Mouse (Mus musculus) right cerebral cortex, postnatal 36 days (tissue): ENCODE measurements around the gene Glp1r.

Experiments used
- DNase-seq, 2 experiments: peaks; one replicate each; pipeline ENCODE4 v3.0.0; 2022; ENCODE audit warnings: low spot score in 2 of 2, mixed read lengths in 1 of 2

Glp1r gene

DNA sequence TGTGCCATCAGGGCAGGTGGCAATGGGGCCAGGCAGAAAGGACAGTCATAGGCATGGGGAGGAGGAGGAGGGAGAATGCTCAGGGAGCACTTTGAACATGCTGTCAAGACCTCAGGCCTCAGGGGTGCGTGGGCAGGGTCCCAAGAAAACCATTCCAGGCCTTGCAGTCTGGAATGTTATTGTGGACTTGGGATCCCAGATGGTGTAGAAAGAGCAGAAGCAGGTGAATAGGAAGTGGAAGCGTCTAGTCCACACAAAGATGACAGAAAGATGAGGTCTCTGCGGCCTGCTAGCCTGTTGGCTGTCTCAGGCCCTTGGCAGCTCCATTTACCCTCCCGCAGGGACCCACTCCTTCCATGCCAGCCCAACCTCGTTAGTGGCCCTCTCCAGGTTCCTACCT is 10.9 kb downstream of the Glp1r start:
- no peak for DNase-seq

DNA sequence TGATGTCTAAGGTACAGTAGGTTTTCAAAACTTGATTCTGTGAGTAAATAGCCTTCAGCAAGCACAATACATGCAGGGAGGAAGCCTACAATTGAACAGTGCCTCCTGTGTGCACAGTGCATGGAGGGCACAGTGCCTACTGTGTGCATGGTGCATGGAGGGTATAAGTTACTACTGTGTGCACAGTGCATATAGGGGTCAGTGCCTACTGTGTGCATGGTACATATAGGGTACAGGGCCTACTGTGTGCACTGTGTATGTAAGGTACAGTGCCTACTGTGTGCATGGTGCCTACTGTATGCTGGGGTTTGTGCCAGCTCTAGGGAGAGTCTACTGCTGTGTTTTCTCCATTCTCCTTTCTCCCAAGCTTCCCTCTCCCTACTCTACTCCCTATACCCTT is 12.6 kb downstream of the Glp1r start:
- DNase-seq: no peak

DNA sequence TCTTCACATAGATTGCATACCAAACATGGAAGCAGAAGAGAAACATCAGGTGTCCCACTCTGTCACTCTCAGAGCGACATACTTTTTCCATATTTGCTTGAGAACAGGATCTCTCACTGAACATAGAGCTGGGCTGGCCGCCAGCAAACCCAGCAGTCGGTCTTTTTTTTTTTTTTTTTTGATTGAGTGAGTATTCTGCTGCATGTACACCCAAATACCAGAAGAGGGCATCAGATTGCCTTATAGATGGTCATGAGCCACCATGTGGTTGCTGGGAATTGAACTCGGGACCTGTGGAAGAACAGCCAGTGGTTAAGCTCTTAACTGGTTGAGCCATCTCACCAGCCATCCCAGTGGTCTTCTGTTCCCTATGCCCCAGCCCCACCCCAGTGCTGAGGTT is 21.9 kb downstream of the Glp1r start:
- DNase-seq: no peak

DNA sequence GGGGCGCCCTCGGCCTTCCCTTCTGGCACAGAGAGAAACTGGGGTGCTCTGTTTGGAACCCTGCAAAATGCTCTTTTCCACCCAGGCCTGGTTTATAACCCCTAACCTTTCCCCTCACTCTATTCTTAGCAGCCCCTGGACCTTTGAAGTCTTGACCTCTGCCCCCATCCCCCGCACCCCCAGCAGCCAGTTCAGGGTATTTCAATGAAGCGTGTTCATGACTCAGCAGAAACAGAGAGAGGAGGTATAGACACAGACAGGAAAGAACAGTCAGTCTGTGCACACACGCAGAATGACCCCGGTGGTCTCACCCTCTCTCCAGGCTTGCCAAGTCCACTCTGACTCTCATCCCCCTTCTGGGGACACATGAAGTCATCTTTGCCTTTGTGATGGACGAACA is 29.2 kb downstream of the Glp1r start:
- DNase-seq: no peak

DNA sequence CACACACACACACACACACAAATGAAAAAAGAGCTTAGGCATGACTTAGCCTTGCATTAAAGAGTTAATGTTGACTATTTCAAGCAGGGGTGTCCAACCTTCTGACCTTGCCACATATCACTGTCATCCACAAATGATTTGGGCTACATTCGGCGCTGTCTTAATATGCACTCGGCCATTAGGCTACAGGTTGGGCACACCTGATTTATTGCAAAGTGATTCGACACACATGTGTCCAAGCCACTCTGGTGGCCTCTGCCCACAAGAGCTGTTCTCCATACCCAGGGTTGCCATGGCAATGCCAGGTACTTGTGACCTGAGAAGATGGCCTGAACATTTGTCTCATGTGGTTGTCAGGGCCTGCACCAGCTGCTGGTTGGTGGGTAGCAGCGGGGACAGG is 31.2 kb downstream of the Glp1r start:
- DNase-seq: no peak

DNA sequence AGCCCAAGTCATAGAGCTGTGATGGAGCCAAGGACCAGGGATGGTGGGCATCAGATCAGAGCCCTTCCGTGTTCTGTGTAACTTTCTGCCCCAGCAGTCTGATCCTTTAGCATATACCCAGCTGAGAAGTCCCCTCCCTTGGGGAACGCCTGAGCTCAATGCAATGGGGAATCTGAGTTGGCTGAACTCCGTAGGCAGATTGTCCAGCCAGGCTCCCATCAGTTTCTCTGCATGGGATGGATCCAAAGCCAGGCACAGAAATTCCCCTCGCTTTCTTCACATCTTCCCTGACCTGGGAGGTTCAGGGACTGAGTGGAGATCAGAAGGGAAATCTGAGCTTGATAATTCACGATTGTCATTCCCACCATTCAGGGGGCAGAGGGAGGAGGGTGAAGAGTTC is 33.7 kb downstream of the Glp1r start:
- no peak for DNase-seq

DNA sequence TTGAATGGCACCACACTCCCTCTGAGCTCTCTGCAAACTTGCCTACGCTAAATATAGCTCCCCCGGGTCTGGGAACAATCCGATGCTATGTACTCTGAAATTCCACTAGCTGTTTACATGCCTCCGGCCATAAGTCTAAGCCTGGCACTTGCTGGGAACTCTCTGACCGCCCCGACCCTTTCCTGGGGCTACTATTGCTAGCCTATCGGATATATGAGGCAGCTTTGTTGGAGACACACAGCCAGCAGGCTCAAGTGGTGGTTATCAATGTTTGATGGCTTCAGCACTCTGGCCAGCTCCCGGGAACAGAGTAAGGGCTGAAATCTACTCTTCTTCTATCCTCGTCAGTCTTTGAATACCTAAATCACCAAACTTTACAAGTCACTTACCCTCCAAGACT is 36.9 kb downstream of the Glp1r start:
- no peak for DNase-seq

DNA sequence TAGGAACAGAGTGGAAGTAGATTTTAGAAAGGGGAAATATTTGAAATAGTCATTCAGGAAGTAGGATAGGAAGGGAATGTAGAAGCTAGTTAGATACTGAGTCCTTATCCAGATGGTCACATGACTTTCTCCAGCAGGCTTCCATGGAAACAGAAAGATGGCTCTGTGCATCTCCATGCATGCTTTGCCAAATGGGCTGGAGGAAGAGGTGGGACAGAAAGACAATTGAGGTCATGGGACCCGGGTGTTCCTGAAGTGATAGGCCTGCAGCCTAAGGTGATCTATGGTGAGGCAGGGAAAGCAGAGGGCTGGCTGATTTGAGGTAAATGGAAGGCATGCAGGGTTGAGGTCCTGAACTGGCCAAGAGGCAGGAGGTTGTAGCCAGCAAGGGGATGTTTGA is 46.8 kb downstream of the Glp1r start:
- no peak for DNase-seq

DNA sequence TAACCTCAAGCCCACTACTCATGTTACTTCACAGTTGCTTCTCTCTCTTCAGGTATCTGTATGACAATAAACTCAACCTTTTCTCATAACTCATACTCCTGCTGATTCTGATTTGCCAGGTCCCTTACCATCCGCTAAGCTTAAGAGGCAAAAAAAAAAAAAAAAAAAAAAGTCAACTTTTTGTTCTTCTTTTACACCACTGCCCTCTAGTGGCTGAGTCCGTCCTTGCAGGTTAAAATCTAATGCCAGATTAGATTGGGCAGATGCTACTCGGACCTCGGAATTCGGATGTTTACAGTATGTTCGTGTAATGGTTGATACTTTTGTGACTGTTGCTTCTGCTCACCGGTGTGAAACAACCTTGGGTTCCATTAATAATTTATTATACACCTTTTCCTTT is 49.2 kb downstream of the Glp1r start:
- DNase-seq: peak in 1 of 2 experiments; percentile 30

DNA sequence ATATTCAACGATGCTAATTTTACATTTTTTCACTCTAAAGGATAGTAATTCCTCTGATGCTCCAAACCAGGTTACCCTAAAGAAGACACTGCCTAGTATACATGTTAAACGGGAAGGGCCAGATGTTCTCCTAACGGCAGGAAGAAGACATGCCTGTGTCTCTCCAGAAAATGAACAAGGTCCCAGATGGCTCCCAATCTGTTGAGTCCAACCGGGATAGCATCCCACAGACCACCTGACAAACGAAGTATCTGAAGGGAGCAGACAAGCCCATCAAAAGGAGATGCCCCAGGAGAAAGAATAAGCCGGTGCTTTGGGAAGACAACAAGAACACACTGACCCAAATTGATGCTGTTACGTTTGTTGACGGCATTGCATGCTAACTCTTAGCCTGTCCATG is 50.0 kb downstream of the Glp1r start:
- no peak for DNase-seq

DNA sequence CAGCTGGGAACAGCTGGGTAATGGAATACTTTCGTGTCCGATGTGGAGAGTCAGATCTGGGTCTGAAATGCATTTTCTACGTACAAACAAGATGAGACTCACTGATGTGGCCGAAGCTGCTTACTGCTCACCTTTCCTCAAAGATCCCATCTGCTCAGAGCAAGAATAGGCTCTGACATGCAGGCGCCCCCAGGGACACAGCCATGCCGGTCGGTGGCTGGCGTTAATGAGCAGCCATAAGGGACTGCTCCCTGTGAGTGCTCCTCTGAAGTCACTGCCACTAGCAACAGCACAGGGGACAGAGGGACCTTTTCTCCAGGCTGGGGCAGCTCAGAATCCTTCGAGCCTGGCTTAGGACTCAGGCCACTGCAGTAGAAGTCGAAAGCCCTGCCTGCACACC is 52.7 kb downstream of the Glp1r start, which contains the start of gene Umodl1:
Umodl1 (plus strand) TSS at position 301 of the 400 bp plus-strand sequence.
- DNase-seq: no peak

DNA sequence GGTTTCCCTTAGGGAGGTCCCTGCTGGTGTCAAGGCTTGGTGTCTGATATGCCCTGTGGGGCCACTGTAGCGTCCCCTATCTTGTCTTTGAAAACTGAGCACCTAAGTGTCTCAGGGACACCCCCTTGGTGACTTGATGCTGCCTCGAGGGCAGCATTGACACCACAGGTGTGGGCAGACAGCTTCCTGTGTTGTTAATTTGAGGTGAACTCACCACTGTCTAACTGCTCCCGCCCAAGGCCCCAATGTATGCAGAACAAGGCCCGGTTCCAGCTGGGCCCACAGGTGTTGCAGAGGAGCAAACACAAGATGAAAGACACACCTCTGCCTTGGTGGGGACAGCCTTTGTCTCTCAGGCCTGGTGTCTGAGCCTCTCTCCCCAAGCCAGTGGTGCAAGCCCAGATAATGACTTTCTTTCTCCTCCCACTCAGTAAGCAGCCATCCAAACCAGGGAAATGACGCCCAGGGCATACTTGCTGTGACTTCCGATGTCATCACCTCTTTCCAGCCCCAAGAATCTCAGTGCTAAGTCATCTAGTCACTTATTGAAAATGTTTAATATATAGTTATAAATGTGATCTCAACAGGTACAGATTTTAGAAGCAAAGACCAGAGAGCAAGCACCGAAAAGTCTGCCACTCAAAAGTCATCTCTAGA is 60.4 kb downstream of the Glp1r start:
- DNase-seq: no peak

DNA sequence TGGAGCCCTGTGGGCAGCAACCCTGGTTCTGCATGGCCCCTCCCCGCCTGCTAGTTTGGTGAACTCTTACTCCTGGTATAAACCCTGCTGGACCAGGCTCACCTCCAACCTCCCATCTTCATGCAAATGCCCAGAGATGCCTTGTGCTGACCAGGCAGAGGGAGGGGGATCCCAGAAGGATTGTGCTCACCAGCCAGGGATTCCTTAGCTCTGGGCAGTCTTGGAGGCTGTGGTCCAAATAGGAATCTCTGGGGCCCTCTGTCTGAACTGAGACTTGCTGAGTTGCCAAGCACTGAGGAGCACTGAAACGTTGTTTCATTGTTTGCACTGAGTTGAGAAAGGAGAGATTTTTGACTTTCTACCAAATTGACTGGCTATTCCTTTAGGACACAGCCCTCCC is 61.3 kb downstream of the Glp1r start:
- DNase-seq: no peak

DNA sequence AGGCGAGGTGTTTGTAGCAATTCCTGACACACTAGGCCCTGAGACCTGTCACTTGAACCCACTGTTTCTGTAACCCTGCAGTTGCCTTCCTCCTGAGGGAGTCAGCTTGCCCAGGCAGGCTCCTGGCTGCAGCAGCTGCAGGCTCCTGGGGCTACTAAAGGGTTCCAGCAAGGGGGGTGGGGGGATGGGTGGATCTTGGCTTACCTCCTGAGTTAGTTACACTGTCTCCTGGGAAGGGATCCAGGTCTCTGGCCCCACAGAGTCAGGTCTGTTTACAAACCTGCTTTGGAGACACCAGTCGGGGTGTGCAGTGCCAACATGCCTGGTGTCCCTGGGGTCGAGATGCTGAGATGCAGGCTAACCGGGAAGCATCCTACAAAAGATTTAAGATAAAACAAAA is 68.4 kb downstream of the Glp1r start:
- DNase-seq: no peak

DNA sequence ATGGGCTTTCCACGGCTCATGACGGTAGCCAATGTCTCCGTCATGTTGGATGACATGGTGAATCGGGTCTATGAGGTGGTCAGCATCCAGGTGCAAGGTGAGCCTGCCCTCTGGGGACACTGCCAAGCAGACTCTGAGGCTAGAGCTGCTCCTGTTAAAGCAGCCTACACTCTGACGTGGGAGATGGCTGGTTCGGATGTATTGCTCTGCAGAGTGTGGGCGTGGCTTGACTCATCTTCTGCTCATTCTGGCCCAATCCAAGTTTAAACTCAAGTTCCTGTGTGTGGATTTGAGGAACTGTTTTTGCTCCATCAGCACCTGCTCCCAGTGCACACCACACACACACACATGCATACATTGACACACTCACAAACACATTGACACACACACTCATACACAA is 70.3 kb downstream of the Glp1r start:
- DNase-seq: peak; percentile 60 to 71

DNA sequence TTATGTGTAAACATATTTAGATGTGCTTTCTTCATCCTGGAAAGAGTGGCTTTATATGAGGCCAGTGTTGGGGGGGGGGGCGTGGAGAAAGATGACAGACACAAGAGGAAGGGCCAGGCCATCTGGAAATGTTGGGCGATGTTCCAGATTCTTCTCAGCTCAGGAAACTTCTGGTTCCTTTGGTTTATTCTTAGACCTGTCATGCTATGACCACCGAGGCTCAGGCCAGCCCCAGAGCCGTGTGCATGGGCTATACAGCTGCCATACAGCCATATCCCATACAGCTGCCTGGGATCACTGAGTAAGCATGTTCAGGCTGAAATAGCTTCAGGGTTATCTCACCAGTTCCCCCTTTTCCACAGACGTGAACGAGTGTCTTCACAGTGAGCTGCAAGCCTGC is 71.7 kb downstream of the Glp1r start:
- DNase-seq: peak in 1 of 2 experiments; percentile 28

DNA sequence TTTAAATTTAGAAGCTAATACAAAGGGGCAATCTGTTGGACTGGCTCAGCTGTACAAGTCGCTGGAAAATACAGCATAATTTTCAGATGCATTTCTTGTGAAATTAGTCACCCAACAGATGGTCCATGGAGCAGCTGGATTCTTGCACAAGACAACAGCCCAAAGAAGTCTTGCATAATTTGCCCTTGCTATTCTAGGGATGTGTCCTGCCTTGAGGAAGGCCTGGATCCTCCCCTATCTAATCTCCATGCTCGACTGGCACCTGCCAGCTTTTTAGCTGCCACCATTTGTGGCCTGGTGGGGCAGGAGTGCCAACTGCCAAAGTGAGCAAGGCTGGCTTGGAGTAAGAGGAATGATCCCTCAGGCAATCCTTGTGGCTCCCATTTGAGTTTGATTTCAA is 75.7 kb downstream of the Glp1r start:
- DNase-seq: no peak

DNA sequence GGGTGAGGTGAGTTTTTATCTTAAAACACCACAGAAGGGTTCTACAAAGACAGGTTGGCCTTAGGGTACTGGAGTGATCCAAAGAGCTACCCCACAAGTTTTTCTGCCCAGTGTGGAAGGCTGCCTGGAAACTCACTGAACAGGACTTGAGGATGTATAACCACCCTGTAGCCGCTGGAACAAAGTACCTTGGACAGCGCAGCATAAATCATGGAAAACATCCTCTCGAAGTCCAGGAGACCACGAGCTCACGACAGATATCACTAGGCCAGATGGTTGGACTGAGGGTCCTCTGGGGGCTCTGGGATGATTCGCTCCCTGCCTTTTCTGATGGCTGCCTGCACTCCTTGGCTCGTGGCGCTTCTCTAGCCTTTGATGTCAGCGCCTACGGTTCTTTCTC is 76.9 kb downstream of the Glp1r start:
- no peak for DNase-seq

DNA sequence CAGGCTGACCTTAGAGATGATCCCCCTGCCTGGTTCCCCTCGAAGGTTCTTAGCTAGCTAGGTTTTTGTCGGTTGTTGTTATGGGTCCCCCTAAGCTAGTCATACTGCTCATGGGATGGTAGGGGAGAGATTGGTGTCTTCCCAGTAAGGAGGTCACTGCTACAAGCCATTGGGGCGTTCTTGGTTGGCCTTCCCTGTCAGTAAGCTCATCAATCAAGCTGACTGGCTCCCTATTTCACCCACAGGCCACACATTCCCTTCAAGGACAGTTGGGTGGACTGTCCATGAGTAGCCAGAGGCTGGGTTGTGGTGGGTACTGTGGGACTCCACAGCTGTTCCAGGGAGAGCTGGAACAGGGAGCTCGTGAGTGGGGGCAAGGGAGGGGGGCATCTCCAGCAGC is 81.9 kb downstream of the Glp1r start:
- no peak for DNase-seq

DNA sequence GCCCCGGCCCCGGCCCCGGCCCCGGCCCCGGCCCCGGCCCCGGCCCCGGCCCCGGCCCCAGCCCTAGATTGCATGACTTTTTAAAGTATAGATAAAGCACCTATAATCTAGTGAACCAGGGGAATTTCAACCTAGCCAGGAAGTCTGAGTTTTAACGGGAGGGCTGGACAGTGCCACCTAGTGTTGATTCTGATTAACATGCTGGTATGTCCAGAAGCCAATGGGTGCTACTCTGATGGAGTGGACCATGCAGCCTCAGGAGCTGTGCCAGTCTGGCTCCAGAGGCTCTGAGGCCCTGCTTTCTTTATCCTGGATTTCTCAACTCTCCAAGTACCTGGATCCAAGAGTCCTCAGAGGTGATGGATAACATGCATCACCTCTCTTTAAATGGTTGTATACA is 88.6 kb downstream of the Glp1r start:
- DNase-seq: no peak
